Mouse (Mus musculus) kidney, postnatal 0 days (tissue): ENCODE measurements at regions not wholly inside any gene's neighbourhood (a gene's known extent, or its start where the extent isn't known, plus 50 kb on each side); places are given as distances from the start of the nearest gene placed in this dataset.

Experiments used
- ATAC-seq: fragments of 200-750 bp; cut with Nextera tagmentation; replicated peaks from 2 replicates; pipeline ENCODE4 v1.8.0; 2017; ENCODE audit warnings: low read depth, moderate number of reproducible peaks, moderate TSS enrichment, moderate library complexity; ENCODE audit not compliant: low FRiP score
- DNase-seq: peaks from one replicate; pipeline ENCODE4 v3.0.0-alpha.2; 2016; ENCODE audit warnings: low spot score
- H3K27ac ChIP-seq: fragments of 300-500 bp; sonication (generic); 2 replicates; pipeline ENCODE4 v1.5.1; 2014; ENCODE audit warnings: mild to moderate bottlenecking
- H3K27me3 ChIP-seq: fragments of 300-500 bp; sonication (generic); 2 replicates; pipeline ENCODE4 v1.6.1; 2014; ENCODE audit warnings: low read length, mixed read lengths; ENCODE audit not compliant: insufficient read depth
- H3K36me3 ChIP-seq: fragments of 300-500 bp; sonication (generic); 2 replicates; pipeline ENCODE4 v1.6.1; 2014; ENCODE audit warnings: low read length, mixed read lengths; ENCODE audit not compliant: insufficient read depth
- H3K4me1 ChIP-seq: fragments of 300-500 bp; sonication (generic); replicated peaks from 2 replicates; pipeline ENCODE4 v1.6.1; 2014; ENCODE audit warnings: antibody characterized with exemption, low read length, mixed read lengths; ENCODE audit not compliant: insufficient read depth
- H3K4me2 ChIP-seq: fragments of 300-500 bp; sonication (generic); 2 replicates; pipeline ENCODE4 v1.6.1; 2014; ENCODE audit warnings: mild to moderate bottlenecking, low read length, moderate library complexity, mixed read lengths
- H3K4me3 ChIP-seq: fragments of 300-500 bp; sonication (generic); replicated peaks from 2 replicates; pipeline ENCODE4 v1.5.1; 2014; ENCODE audit warnings: low read depth, low read length
- H3K9ac ChIP-seq: fragments of 300-500 bp; sonication (generic); 2 replicates; pipeline ENCODE4 v1.6.1; 2014; ENCODE audit warnings: low read depth, low read length
- H3K9me3 ChIP-seq: fragments of 300-500 bp; sonication (generic); replicated peaks from 2 replicates; pipeline ENCODE4 v1.6.1; 2016; ENCODE audit warnings: low read length, inconsistent platforms, mixed read lengths
- CTCF ChIP-seq: IDR thresholded peaks from 2 replicates; pipeline ENCODE4 v1.5.1; 2016; ENCODE audit warnings: antibody characterized with exemption, low read depth, mild to moderate bottlenecking, moderate library complexity
- WGBS: fragments of 180-500 bp; shearing (Covaris S2); extraction: QIAGEN DNeasy Blood & Tissue Kit; methylation state at CpG from one replicate; pipeline ENCODE4 v1.1.7; 2014; 5-methylcytosine and 5-hydroxymethylcytosine counted together

- H3K9me3 ChIP-seq, result no peaks in the 10 kb centered on the region
- H3K27me3 ChIP-seq, result no peaks in the 10 kb centered on the region
- WGBS, result 90% methylated on average over 3 of the region's 3 CpGs
- no peak overlapping the region for H3K4me3 ChIP-seq
- no peaks in the 10 kb centered on the region for H3K36me3 ChIP-seq
- H3K4me1 ChIP-seq, result no peaks in the 10 kb centered on the region
- no peak overlapping the region for H3K27ac ChIP-seq
- no peak for TF ChIP-seq CTCF
- no peak overlapping the region for H3K9ac ChIP-seq
- no peak for DNase-seq
- no peak overlapping the region for H3K4me2 ChIP-seq
- ATAC-seq, result no peak
Measured at GRCm38 (mm10) chr3:156406136-156406535, 155.5 kb upstream of the Negr1 start.

GRCm38 (mm10) chr3:156407112-156407511 is 154.5 kb upstream of the Negr1 start:
- Histone ChIP-seq H3K4me2 (no peak overlapping the region), H3K9ac (no peak overlapping the region), H3K27ac (no peak overlapping the region), H3K9me3 (no peaks in the 10 kb centered on the region), H3K27me3 (no peaks in the 10 kb centered on the region), H3K36me3 (no peaks in the 10 kb centered on the region), H3K4me1 (no peaks in the 10 kb centered on the region), H3K4me3 (no peak overlapping the region)
- ATAC-seq (no peak), DNase-seq (no peak)
- 88% methylated on average over 2 of the region's 2 CpGs for WGBS
- no peak for TF ChIP-seq CTCF

GRCm38 (mm10) chr3:156410126-156410525 is 151.5 kb upstream of the Negr1 start:
- ATAC-seq (no peak), DNase-seq (no peak)
- WGBS, result 34% methylated on average over 1 of the region's 1 CpGs

GRCm38 (mm10) chr3:156412757-156413156 is 148.8 kb upstream of the Negr1 start:
- WGBS, result 79% methylated on average over 3 of the region's 3 CpGs
- H3K36me3 ChIP-seq, result no peaks in the 10 kb centered on the region
- DNase-seq, result no peak
- H3K27me3 ChIP-seq, result no peaks in the 10 kb centered on the region
- TF ChIP-seq CTCF, result no peak
- no peak overlapping the region for H3K9ac ChIP-seq
- no peak overlapping the region for H3K4me2 ChIP-seq
- no peak overlapping the region for H3K4me3 ChIP-seq
- no peaks in the 10 kb centered on the region for H3K9me3 ChIP-seq
- ATAC-seq, result no peak
- no peak overlapping the region for H3K27ac ChIP-seq
- H3K4me1 ChIP-seq, result no peaks in the 10 kb centered on the region

More at GRCm38 (mm10) chr3:156410126-156410525, 151.5 kb upstream of the Negr1 start:
- Histone ChIP-seq H3K27ac (no peak overlapping the region), H3K4me1 (no peaks in the 10 kb centered on the region), H3K9me3 (no peaks in the 10 kb centered on the region), H3K27me3 (no peaks in the 10 kb centered on the region), H3K36me3 (no peaks in the 10 kb centered on the region), H3K4me3 (no peak overlapping the region), H3K9ac (no peak overlapping the region), H3K4me2 (no peak overlapping the region)
- no peak for TF ChIP-seq CTCF

GRCm38 (mm10) chr3:156414431-156415427 is 146.9 kb upstream of the Negr1 start:
- Histone ChIP-seq H3K4me1 (no peaks in the 10 kb centered on the region), H3K9ac (no peak overlapping the region), H3K4me2 (no peak overlapping the region), H3K27me3 (no peaks in the 10 kb centered on the region), H3K9me3 (no peaks in the 10 kb centered on the region), H3K4me3 (no peak overlapping the region), H3K27ac (no peak overlapping the region), H3K36me3 (no peaks in the 10 kb centered on the region)
- ATAC-seq (no peak), DNase-seq (no peak)
- WGBS, result 88% methylated on average over 13 of the region's 13 CpGs
- TF ChIP-seq CTCF, result no peak

GRCm38 (mm10) chr3:156418124-156418523 is 143.5 kb upstream of the Negr1 start:
- H3K4me1 ChIP-seq, result no peaks in the 10 kb centered on the region
- H3K36me3 ChIP-seq, result no peaks in the 10 kb centered on the region
- H3K4me3 ChIP-seq, result no peak overlapping the region
- no peaks in the 10 kb centered on the region for H3K9me3 ChIP-seq
- H3K27me3 ChIP-seq, result no peaks in the 10 kb centered on the region
- H3K9ac ChIP-seq, result no peak overlapping the region
- no peak for TF ChIP-seq CTCF
- no peak overlapping the region for H3K4me2 ChIP-seq
- no peak overlapping the region for H3K27ac ChIP-seq
- DNase-seq (no peak), ATAC-seq (no peak)
